Comparison of ENCODE assay signal across 9 mouse cellular contexts in genomic region chr16:97593057-97593456, GRCm38 (mm10). TPM values are rescaled to one million over a fixed set of nuclear protein-coding genes. Genes with fewer than 3 reads are reported as not detected.
DNase-seq lines count a peak whose midpoint lies in the region; ATAC-seq and TF ChIP-seq lines count a peak whose summit lies in the region.
"Had no signal": no experiment of that assay in that cellular context is flagged by ENCODE, and none has a peak within 500 bp of the region (broad histone marks: within the 10 kb centered on the region; RNA-seq: fewer than 3 reads in every experiment).

No protein-coding gene starts in this region.

- H3K4me1 ChIP-seq in hindbrain, embryonic 10.5 days (replicated peaks): no peaks in the 10 kb centered on the region
- H3K4me1 ChIP-seq in hindbrain, embryonic 13.5 days (replicated peaks): no peaks in the 10 kb centered on the region
- no peaks in the 10 kb centered on the region for H3K4me1 ChIP-seq in embryonic fibroblast, embryonic 13.5 days (ENCODE audit: control insufficient read depth, insufficient read depth, low read length)
- H3K4me1 ChIP-seq in intestine, embryonic 16.5 days (ENCODE audit: control insufficient read depth, insufficient read depth, low read length): peaks cover 4% of the 10 kb centered on the region; the same call in 1 of the 2 replicates
- H3K4me1 ChIP-seq in limb, embryonic 10.5 days: no peaks in the 10 kb centered on the region

- no peak overlapping the region for H3K4me2 ChIP-seq in hindbrain, embryonic 13.5 days
- no peak overlapping the region for H3K4me2 ChIP-seq in intestine, embryonic 16.5 days (ENCODE audit: low read depth, low read length)

- H3K4me3 ChIP-seq in hindbrain, embryonic 10.5 days: no peak overlapping the region
- no peak overlapping the region for H3K4me3 ChIP-seq in hindbrain, embryonic 13.5 days
- no peak overlapping the region for H3K4me3 ChIP-seq in embryonic fibroblast, embryonic 13.5 days (ENCODE audit: insufficient read depth, low read length)
- H3K4me3 ChIP-seq in intestine, embryonic 16.5 days (ENCODE audit: low read length): no peak overlapping the region
- no peak overlapping the region for H3K4me3 ChIP-seq in limb, embryonic 10.5 days
- H3K4me3 ChIP-seq: erythroblast, embryonic 14.5 days had no signal

- WGBS in hindbrain, embryonic 10.5 days: 22% methylated on average over 1 of the region's 1 CpGs
- 13% methylated on average over 1 of the region's 1 CpGs for WGBS in hindbrain, embryonic 13.5 days
- 22% methylated on average over 1 of the region's 1 CpGs for WGBS in intestine, embryonic 16.5 days
- WGBS in limb, embryonic 10.5 days: 42% methylated on average over 1 of the region's 1 CpGs

- peak; percentile 77 for DNase-seq in hindbrain, embryonic 10.5 days (ENCODE audit: low spot score)
- DNase-seq in adrenal gland, adult 2 months: peak; percentile 89
- DNase-seq in limb, embryonic 10.5 days (ENCODE audit: low spot score): peak; percentile 86
- peak; percentile 20 for DNase-seq in retina, adult 2 months (ENCODE audit: low read depth, low spot score)
- peak; percentile 83 for DNase-seq in thymus, postnatal 14 days

- ATAC-seq in hindbrain, embryonic 13.5 days (ENCODE audit: low FRiP score): no peak
- ATAC-seq in intestine, embryonic 16.5 days: peak; percentile 64

- H3K9me3 ChIP-seq in hindbrain, embryonic 10.5 days: no peaks in the 10 kb centered on the region
- no peaks in the 10 kb centered on the region for H3K9me3 ChIP-seq in hindbrain, embryonic 13.5 days
- H3K9me3 ChIP-seq in intestine, embryonic 16.5 days (ENCODE audit: control insufficient read depth, low read length): no peaks in the 10 kb centered on the region
- no peaks in the 10 kb centered on the region for H3K9me3 ChIP-seq in limb, embryonic 10.5 days (replicated peaks)

- H3K36me3 ChIP-seq in hindbrain, embryonic 10.5 days: no peaks in the 10 kb centered on the region
- H3K36me3 ChIP-seq in hindbrain, embryonic 13.5 days: no peaks in the 10 kb centered on the region
- H3K36me3 ChIP-seq in intestine, embryonic 16.5 days (ENCODE audit: control insufficient read depth, insufficient read depth, low read length): no peaks in the 10 kb centered on the region
- H3K36me3 ChIP-seq in limb, embryonic 10.5 days: no peaks in the 10 kb centered on the region

- no peak overlapping the region for H3K9ac ChIP-seq in hindbrain, embryonic 13.5 days
- no peak overlapping the region for H3K9ac ChIP-seq in intestine, embryonic 16.5 days (ENCODE audit: low read depth, low read length)

- TF ChIP-seq POLR2A in embryonic fibroblast, embryonic 13.5 days (IDR thresholded peaks at IDR 0.05; ENCODE audit: low read depth, low read length): no peak

- H3K27me3 ChIP-seq in hindbrain, embryonic 10.5 days (ENCODE audit: insufficient read depth, poor library complexity, severe bottlenecking): no peaks in the 10 kb centered on the region
- H3K27me3 ChIP-seq in hindbrain, embryonic 13.5 days: no peaks in the 10 kb centered on the region
- H3K27me3 ChIP-seq in intestine, embryonic 16.5 days (replicated peaks; ENCODE audit: control insufficient read depth, insufficient read depth, low read length): no peaks in the 10 kb centered on the region
- no peaks in the 10 kb centered on the region for H3K27me3 ChIP-seq in limb, embryonic 10.5 days (ENCODE audit: low read depth, poor library complexity, severe bottlenecking)

- TF ChIP-seq CTCF in embryonic fibroblast, embryonic 13.5 days (IDR thresholded peaks at IDR 0.05; ENCODE audit: borderline replicate concordance, insufficient read depth, low read length): peak; percentile 73

- H3K27ac ChIP-seq in hindbrain, embryonic 10.5 days: no peak overlapping the region
- no peak overlapping the region for H3K27ac ChIP-seq in hindbrain, embryonic 13.5 days
- no peak overlapping the region for H3K27ac ChIP-seq in embryonic fibroblast, embryonic 13.5 days (ENCODE audit: insufficient read depth, low read length)
- H3K27ac ChIP-seq in intestine, embryonic 16.5 days (ENCODE audit: low read length): no peak overlapping the region
- H3K27ac ChIP-seq in limb, embryonic 10.5 days: no peak overlapping the region

RNA-seq across cellular contexts. Expression of gene Tmprss2, which starts 17.9 kb away (rescaled TPM):
- 0.46 and 0.50 TPM in 2 replicates for polyA plus RNA-seq in hindbrain, embryonic 10.5 days (2016; fragmentation: Nextera tagmentation; extraction: Ambion mirVana)
- polyA plus RNA-seq in hindbrain, embryonic 13.5 days (2015; fragmentation: Nextera tagmentation; extraction: Ambion mirVana): 0.19 TPM in 1 of 2 replicates, not detected in the other
- total RNA-seq in adrenal gland, adult 2 months (2021): under 1 TPM in 1 of 2 experiments, not detected in 1; 0.37 TPM
- polyA plus RNA-seq in adrenal gland, adult 2 months (2012; rRNA removed): 0.29 TPM in 1 of 2 replicates, not detected in the other
- not detected in 2 replicates for polyA plus RNA-seq in embryonic fibroblast, embryonic 13.5 days (2011; ENCODE audit: insufficient read length, low read depth, missing spikeins)
- polyA plus RNA-seq in intestine, embryonic 16.5 days (2015; fragmentation: Nextera tagmentation; extraction: Ambion mirVana): 26.3 and 33.1 TPM in 2 replicates
- 0.13 and 0.39 TPM in 2 replicates for polyA plus RNA-seq in limb, embryonic 10.5 days (2016; fragmentation: Nextera tagmentation; extraction: Ambion mirVana)

Comparison
In these comparisons a context has a peak if more than half of its experiments do, and no peak if none do; other contexts are left out.
1. DNase-seq: peak in every context shown above with its lines; median percentile 89 in adrenal gland, adult 2 months; 86 in limb, embryonic 10.5 days; 83 in thymus, postnatal 14 days; 77 in hindbrain, embryonic 10.5 days; 20 in retina, adult 2 months.
2. RNA of gene Tmprss2, which starts 17.9 kb away (polyA plus RNA-seq): 26.3 to 33.1 TPM in intestine, embryonic 16.5 days; 0.46 to 0.50 TPM in hindbrain, embryonic 10.5 days, 0.13 to 0.39 TPM in limb, embryonic 10.5 days, 0.29 TPM in adrenal gland, adult 2 months, 0.19 TPM in hindbrain, embryonic 13.5 days and not detected in embryonic fibroblast, embryonic 13.5 days; every median in the first group is over 10 times any median in the second.